Mouse (Mus musculus) gastrocnemius, adult 18-20 months (tissue): ENCODE measurements around the gene Ldhal6b. TPM values are rescaled to one million over a fixed set of nuclear protein-coding genes. Genes with fewer than 3 reads are reported as not detected.

ENCODE experiments used
- microRNA-seq: library from miRNA; unstranded; fragments of <30 nt; microRNA quantifications from one replicate; pipeline ENCODE4 v1.2.0, GENCODE M21; 2021
- total RNA-seq, 2 experiments: library from RNA; stranded (reverse); gene quantifications; 2 replicates each; pipeline ENCODE4 v1.2.3; 2021

Gene Ldhal6b
- total RNA-seq, 2 experiments from 2014 or later = 0.37 to 0.45 TPM

Small RNA genes within 50 kb of the gene (microRNA-seq; reads per million reads assigned to microRNA genes)
- gene Gm22475 = not detected

Other genes starting within 250 kb of the Ldhal6b start
- 100 to 1,000 TPM; 147 to 152 TPM for gene Tmem242, start 21.5 kb upstream of the Ldhal6b start, total RNA-seq
- gene Zdhhc14, start 73.8 kb upstream of the Ldhal6b start, total RNA-seq = 1 to 10 TPM; 3.9 to 5.0 TPM